Mouse (Mus musculus) olfactory bulb, adult 2 months (tissue): ENCODE measurements around the gene Ubac2. TPM values are rescaled to one million over a fixed set of nuclear protein-coding genes. Genes with fewer than 3 reads are reported as not detected.
A peak's percentile ranks its signal among the peaks of the same experiment; 100 is the strongest.
"Not testable (repeated sequence)": the region's sequence is repeated elsewhere in the genome, so short reads cannot be mapped to it uniquely, and the experiment has no call there.

ENCODE experiments used
- H3K27ac ChIP-seq: fragments of 200-500 bp; 2 replicates; pipeline ENCODE4 v1.5.1; 2012; ENCODE audit warnings: low read depth, low read length; ENCODE audit not compliant: insufficient read depth
- H3K4me1 ChIP-seq: fragments of 200-500 bp; 2 replicates; pipeline ENCODE4 v1.6.1; 2012; ENCODE audit warnings: low read length; ENCODE audit not compliant: control insufficient read depth, insufficient read depth
- H3K4me3 ChIP-seq: fragments of 200-500 bp; 2 replicates; pipeline ENCODE4 v1.5.1; 2012; ENCODE audit warnings: mild to moderate bottlenecking, low read depth, low read length, moderate library complexity; ENCODE audit not compliant: insufficient read depth
- CTCF ChIP-seq: fragments of 200-500 bp; IDR thresholded peaks from 2 replicates; pipeline ENCODE4 v1.5.1; 2012; ENCODE audit warnings: low read depth, mild to moderate bottlenecking, low read length, moderate library complexity; ENCODE audit not compliant: insufficient read depth
- POLR2A ChIP-seq: fragments of 200-500 bp; IDR thresholded peaks from 2 replicates; pipeline ENCODE4 v1.6.1; 2012; ENCODE audit warnings: mild to moderate bottlenecking, low read depth, low read length, moderate library complexity; ENCODE audit not compliant: insufficient read depth
- WGBS: fragments of 180-500 bp; shearing (Covaris S2); methylation state at CpG from one replicate; pipeline ENCODE4 v1.1.7; 2018; 5-methylcytosine and 5-hydroxymethylcytosine counted together
- polyA plus RNA-seq: library from polyadenylated mRNA; stranded (reverse); fragments of >200 nt; gene quantifications from 2 replicates; pipeline ENCODE4 v1.2.4, GENCODE M21; 2012; ENCODE audit warnings: low replicate concordance; ENCODE audit not compliant: missing spikeins, insufficient read depth, insufficient read length

The Ubac2 gene
- polyA plus RNA-seq, 1 experiment = not detected

- 86% methylated on average over 5 of the region's 5 CpGs for WGBS
- TF ChIP-seq POLR2A (no peak), CTCF (no peak)
These were observed 185.2 kb downstream of the Ubac2 start for GRCm38 (mm10) chr14:122063599-122063998.

GRCm38 (mm10) chr14:122064519-122064918 is 186.1 kb downstream of the Ubac2 start:
- 2% methylated on average over 2 of the region's 2 CpGs for WGBS
- Histone ChIP-seq H3K4me1 (no peaks in the 10 kb centered on the region), H3K27ac (no peak overlapping the region), H3K4me3 (no peak overlapping the region)
- TF ChIP-seq CTCF (peak; percentile 56; the same call in 1 of the 2 replicates), POLR2A (no peak)

More at GRCm38 (mm10) chr14:122063599-122063998, 185.2 kb downstream of the Ubac2 start:
- Histone ChIP-seq H3K4me3 (no peak overlapping the region), H3K27ac (no peak overlapping the region), H3K4me1 (no peaks in the 10 kb centered on the region)

GRCm38 (mm10) chr14:122066243-122066642 is 187.8 kb downstream of the Ubac2 start:
- WGBS = 86% methylated on average over 4 of the region's 4 CpGs
- Histone ChIP-seq H3K27ac (no peak overlapping the region), H3K4me1 (no peaks in the 10 kb centered on the region), H3K4me3 (no peak overlapping the region)
- TF ChIP-seq POLR2A = no peak
- no peak for TF ChIP-seq CTCF

- not testable (repeated sequence) for H3K4me1 ChIP-seq, H3K27ac ChIP-seq, H3K4me3 ChIP-seq
- WGBS = 48% methylated on average over 3 of the region's 3 CpGs
These were observed 189.6 kb downstream of the Ubac2 start for GRCm38 (mm10) chr14:122068036-122068435.

- H3K4me3 ChIP-seq = no peak overlapping the region
- no peaks in the 10 kb centered on the region for H3K4me1 ChIP-seq
- WGBS = 53% methylated on average over 11 of the region's 11 CpGs
- no peak for TF ChIP-seq POLR2A
- no peak for TF ChIP-seq CTCF
- no peak overlapping the region for H3K27ac ChIP-seq
These were observed 190.6 kb downstream of the Ubac2 start for GRCm38 (mm10) chr14:122068801-122069695.

- Histone ChIP-seq H3K4me1 (peaks cover 4% of the 10 kb centered on the region), H3K27ac (no peak overlapping the region), H3K4me3 (no peak overlapping the region)
- WGBS = 84% methylated on average over 3 of the region's 3 CpGs
- no peak for TF ChIP-seq CTCF
- no peak for TF ChIP-seq POLR2A
These were observed 191.5 kb downstream of the Ubac2 start for GRCm38 (mm10) chr14:122069948-122070347.

Other genes starting within 250 kb of the Ubac2 start
- 265 TPM in 1 of 2 replicates, not detected in the other for gene Dock9, start 80.8 kb upstream of the Ubac2 start, polyA plus RNA-seq
- gene Gpr18, start 37.2 kb downstream of the Ubac2 start, polyA plus RNA-seq = not detected in 2 replicates
- gene Gpr183, start 86.6 kb downstream of the Ubac2 start, polyA plus RNA-seq = not detected in 2 replicates
- not detected in 2 replicates for gene Timm8a2, start 156.1 kb downstream of the Ubac2 start, polyA plus RNA-seq
- gene Tm9sf2, start 228.4 kb downstream of the Ubac2 start, polyA plus RNA-seq = not detected in 2 replicates